Mouse (Mus musculus): ENCODE results near the gene Kmt2d.

The Kmt2d gene

GRCm38 (mm10) chr15:98797835-98798492 is 73.0 kb downstream of the Kmt2d start:
- no peak for DNase-seq (ENCODE audit: low spot score)

GRCm38 (mm10) chr15:98796803-98797595 is 74.0 kb downstream of the Kmt2d start:
- no peak for DNase-seq (ENCODE audit: low spot score)

- DNase-seq (ENCODE audit: low spot score) = no peak
Measured at GRCm38 (mm10) chr15:98793141-98793698, 77.8 kb downstream of the Kmt2d start.

GRCm38 (mm10) chr15:98792233-98793020 is 78.6 kb downstream of the Kmt2d start:
- no peak for DNase-seq (ENCODE audit: low spot score)

- DNase-seq (ENCODE audit: low spot score) = no peak
Measured at GRCm38 (mm10) chr15:98791771-98792170, 79.2 kb downstream of the Kmt2d start.

- no peak for DNase-seq (ENCODE audit: low spot score)
Measured at GRCm38 (mm10) chr15:98791221-98791620, 79.8 kb downstream of the Kmt2d start.

- DNase-seq (ENCODE audit: low spot score) = no peak
Measured at GRCm38 (mm10) chr15:98790761-98791160, 80.2 kb downstream of the Kmt2d start.

- DNase-seq (ENCODE audit: low spot score) = no peak
Measured at GRCm38 (mm10) chr15:98789661-98790535, 81.1 kb downstream of the Kmt2d start, which contains the start of gene Wnt1. TSS of gene Wnt1 (plus strand) at chr15:98789857.

- DNase-seq (ENCODE audit: low spot score) = peak; percentile 67
Measured at GRCm38 (mm10) chr15:98788972-98789660, 81.9 kb downstream of the Kmt2d start.

GRCm38 (mm10) chr15:98787930-98788329 is 83.1 kb downstream of the Kmt2d start:
- peak; percentile 29 for DNase-seq (ENCODE audit: low spot score)

- DNase-seq (ENCODE audit: low spot score) = no peak
Measured at GRCm38 (mm10) chr15:98785744-98786143, 85.3 kb downstream of the Kmt2d start.

Data from adipocyte (in vitro differentiated cells).